Mouse (Mus musculus): Measurements from ENCODE around the gene Gfap.

GRCm38 (mm10) chr11:102837385-102837784 lies 63.3 kb downstream of the Gfap start:
- TF ChIP-seq POLR2A (IDR thresholded peaks at IDR 0.05; ENCODE audit: borderline replicate concordance, insufficient read depth, low read length) = no peak
- no peak for TF ChIP-seq CTCF (IDR thresholded peaks at IDR 0.05; ENCODE audit: borderline replicate concordance, insufficient read depth, low read depth, low read length)

Measured in cerebellum, adult 2 months (tissue).